Mouse (Mus musculus) layer of hippocampus, adult 9-10 months (tissue): ENCODE data around the gene Trpc5.

Experiments used
- DNase-seq: peaks from one replicate; pipeline ENCODE4 v3.0.0; 2022; ENCODE audit warnings: low spot score

Gene Trpc5

DNA sequence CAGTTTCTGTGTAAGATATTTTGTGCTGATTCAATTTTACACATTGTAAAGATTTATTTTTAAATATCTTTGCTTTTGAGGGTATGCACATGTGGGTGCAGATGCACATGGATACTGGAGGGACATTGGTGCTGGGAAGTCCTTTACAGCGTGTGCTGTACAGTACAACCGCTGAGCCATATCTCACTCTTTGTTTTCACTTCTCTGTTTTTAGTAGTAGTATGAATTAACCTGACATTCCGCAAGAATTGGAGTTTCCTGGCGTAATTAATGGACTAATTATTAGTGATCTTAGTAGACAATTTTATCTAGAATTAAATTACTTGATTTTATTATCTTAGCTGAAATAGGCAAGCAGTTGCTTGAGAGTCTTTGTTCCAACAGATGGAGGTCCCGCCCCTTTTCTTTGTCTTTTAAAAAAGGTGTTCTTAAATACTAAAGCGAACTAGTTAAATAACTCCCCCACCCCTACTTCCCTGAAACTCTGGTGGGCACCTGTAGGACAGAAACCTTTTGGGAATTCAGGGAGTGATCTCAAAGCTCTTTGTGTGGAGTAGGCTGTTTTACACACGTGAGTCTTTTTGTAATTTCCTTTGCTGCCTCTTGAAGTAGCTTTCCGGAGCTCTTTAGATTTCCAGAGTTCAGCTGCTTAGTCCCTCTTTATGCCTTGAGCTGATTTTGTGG lies 352.5 kb downstream of the Trpc5 start:
- no peak for DNase-seq
